Mouse (Mus musculus) mature B cell (primary cell): ENCODE measurements around the gene Hcrtr1.

Experiments
- in situ Hi-C: fragments of 300-500 bp; cut with MboI; formaldehyde crosslinking; loops from 2 replicates; pipeline ENCODE4 v1.14.3; 2019

The Hcrtr1 gene

DNA sequence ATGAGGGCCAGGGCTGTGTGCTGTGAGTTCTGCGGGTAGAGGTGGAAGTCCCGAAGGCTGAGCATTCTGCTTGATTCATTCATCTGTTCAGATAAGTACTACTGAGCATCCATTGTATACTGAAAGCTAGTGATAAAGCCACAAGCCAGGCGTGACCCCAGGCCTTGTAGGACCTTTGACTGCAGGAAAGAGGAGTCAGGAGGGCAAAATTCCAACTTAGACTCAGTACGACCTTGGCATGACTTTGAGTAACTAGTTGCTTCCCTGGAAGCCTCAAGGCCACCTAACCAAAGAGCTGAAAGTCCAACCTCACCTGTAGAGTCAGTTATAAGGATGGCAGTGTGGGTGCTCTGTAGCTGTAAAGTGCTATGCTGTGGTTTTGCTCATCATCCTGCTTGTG lies 18.4 kb downstream of the Hcrtr1 start:
- in situ Hi-C loops, result no loop called here

DNA sequence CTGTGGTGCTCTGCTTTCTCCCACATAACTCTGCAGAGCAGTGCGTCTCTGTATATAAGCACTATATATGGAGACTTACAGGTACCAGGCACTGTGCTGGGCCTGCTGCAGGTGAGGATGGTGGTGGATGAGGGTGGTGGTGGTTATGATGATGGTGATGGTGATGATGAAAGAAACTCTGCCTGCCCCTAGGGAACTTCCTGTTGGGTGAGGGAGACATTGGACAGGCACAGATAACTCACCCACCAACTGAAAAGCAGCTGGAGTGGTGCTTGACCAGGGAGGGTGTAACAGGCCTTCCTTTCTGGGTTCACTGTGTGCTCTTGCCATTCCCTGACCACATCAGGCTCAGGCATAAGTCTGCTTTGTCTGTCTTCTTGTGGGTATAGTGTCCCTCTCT lies 26.4 kb downstream of the Hcrtr1 start:
- in situ Hi-C loops, result no loop called here

DNA sequence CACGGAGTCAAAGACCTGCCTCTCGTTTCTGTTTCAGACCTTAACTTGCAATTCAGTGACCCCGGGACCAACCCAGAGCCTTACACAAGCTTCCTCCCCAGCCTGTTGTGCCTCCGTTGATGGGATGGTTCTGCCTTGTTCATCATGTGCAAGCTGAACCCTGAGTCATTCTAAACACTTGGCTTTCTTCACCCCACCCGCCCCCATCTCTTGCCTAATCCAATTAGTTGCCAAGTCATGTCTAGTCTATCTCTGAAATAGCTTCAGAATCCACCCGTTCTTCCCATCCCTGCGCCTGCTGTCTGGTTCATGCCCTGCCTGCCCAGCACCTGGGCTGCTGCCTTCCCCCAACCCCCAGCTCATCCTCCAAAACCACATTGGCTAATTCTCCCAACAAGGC lies 26.9 kb downstream of the Hcrtr1 start:
- in situ Hi-C loops, result no loop called here

DNA sequence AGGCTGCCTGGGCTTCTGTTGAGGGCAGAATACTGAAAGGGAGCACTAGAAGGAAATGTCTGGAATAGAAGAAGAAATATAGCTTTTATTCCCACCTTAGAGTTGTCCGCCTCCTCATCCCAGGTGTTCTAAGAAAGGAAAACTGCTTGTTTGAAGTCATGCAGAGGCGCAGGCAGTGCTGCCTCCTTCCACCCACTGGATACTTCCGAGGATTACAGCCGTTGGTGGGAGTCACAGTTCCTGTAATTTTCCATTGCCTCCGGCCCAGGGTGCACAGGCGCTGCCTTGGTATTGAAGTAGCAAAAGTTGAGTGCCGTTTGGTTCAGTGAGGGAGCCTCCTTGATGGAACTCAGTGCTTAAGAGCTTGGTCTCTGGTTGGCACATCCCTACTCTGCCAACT lies 29.1 kb downstream of the Hcrtr1 start:
- in situ Hi-C loops, result no loop called here

DNA sequence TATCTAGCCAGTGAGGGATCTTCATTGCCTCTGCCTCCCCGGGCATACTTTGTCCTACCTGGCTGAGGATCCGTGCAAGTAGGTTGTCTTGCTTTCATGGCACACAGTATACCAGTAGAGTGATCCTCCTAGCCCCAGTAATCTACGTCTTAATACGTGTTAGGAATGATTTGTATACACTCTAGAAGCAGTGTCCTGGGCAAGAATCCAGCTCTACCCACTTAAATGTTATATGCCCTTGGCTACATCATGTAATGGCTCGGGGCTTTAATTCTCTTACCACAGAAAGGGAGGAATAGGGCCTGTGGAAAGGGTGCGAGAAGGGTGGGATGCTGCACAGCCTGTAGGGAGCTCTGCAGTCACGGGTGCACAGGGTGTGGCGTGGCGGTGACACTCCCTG lies 29.5 kb downstream of the Hcrtr1 start:
- in situ Hi-C loops, result no loop called here

DNA sequence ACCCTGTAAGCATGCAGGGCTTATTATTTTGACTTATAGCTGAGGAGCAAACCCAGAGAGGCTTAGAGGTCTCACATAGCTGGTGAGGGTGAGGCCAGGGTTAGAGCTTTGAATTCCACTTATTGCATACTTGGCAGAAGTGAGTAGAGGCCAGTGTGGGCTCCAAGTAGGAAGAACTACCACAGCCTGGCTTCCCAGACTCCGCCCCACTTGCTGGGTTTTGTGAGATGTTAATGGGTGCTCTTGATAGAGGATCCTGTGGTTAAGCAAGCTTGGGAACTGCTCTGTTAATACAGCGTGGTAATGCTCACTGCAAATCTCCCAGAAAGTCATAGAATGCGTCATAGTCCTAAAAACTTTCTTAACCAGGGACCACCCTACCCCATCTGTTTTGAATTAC lies 30.2 kb downstream of the Hcrtr1 start:
- in situ Hi-C loops, result no loop called here

DNA sequence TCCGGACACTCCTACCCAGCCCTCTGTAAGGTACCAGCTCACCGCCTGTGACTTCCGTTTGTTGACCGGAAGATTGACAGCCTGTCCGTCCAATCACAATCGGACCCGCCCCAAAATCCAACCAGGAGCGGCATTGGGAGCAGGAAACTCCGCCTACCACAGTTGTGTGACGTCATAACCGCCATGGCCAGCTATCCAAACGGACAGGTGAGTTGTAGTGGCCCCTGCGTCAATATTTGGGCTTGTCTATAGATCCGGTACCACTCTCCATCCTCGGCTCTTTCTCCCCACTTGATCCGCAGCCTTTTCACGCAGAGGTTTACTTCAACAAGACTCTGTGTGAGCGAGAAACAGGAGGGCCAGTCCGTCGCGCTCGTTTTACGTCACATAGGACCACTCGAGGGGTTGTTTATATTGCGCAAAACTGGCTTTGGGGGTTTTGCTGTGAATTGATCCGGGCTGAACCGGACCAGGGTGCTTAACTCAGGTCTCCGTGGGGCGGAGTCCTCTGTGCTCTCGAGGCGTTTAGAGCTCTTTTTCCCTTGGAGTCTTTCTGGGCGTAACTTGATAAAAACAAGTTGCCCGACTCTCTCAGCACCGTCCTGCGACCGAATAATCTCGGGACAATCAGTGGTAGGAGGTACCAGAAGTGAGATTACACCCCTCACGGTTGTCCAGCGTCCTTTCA lies 31.6 kb downstream of the Hcrtr1 start:
- in situ Hi-C loops, result no loop called here

DNA sequence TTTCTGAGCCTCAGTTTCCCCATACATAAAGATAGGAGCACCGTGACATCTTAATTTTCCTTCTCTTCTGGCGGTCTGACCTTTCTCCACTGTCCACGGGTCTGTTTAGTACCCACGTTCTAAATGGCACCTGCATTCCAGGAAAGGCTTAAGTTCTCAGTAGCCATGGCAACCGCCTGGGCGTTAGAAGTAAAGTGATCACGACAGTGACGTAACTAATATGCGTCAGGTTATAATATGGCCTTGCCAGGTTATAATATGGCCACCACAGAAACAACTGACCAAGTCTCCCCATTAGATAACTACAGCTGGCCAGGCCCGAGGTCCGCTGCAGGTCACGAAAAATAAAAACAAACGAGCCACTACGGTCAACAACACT lies 32.1 kb downstream of the Hcrtr1 start:
- in situ Hi-C loops, result no loop called here

DNA sequence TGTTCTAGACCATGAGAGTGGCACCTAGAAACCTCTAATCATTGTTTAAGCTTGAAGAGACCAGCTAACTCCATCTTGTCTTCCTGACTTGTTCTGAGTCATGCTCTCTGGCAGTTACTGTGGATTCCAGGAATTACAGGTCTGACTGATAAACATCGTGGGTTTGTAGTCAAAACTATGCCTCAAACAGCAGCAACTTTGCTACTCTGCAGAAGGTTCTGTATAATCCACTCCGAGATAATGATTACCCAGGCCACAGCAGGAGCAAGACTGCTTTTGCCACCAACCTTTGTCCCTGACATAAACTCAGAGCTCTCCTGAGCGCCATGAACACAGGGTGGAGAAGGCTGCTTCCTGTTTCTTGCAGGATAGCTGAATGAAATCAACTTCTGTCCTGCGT lies 34.6 kb downstream of the Hcrtr1 start:
- in situ Hi-C loops, result no loop called here

DNA sequence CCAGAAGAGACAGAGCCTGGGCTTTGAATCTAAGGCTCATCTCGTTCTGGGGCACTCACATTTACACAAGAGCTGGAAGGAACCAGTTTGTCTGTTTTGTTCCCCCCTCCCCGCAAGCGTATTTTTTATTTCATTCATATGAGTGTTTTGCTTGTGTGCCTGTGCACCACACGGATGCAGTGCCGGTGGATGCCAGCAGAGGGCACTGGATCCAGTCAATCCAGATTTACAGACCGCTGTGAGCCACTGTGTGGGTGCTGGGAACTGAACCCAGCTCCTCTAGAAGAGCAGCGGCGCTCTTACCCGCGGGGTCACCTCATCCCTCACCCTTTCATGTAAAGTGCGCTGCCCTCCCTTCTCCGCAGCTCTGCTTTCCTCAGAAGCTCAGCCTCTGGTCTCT lies 35.5 kb downstream of the Hcrtr1 start:
- in situ Hi-C loops, result no loop called here

DNA sequence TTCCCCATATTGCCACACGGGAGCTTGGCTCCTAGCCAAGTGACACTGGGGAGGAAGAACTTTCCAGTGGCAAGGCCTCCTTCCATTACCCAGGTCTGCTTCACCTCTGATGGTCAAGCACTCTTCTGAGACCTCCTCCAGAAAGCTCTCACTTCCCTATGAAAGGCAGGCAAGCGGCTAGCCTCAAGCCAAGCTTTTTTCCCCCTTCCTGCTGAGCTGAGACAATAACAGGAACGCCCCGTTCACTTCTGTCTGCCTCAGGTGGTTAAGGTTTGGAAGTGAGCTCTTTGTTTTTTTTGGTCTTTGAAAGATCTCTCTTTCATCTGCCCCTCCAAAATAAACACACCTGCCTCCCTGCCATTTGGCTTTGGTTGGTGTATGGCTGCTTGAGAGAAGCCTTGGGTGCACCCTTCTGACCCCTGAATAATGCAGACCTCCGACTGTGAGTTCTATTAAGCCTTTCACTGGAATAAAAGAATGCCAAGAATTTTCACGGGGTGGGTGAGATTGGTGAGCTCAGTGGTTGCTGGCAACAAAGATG lies 37.0 kb downstream of the Hcrtr1 start, which contains the start of gene Pef1:
Gene Pef1 (plus strand): TSS at position 448 of the 541 bp plus-strand sequence.
- in situ Hi-C loops, result no loop called here

DNA sequence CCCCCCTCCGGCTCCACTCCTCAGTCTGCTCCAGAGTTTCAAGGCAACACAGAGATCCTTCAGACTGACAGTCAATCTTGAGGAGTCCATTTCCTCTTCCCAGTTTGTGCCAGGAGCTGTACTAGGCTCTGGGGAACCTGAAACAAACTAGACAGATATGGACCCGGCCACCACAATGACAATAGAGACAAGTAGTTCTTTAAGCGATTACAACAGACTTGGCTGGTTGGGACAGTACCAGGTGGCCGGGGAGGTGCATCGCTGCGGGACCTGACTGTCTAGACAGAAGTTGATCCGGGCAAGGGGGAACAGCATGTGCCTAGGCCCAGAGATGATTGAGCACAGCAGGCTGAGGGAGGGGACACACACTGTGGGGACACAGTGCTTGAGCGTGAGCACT lies 38.0 kb downstream of the Hcrtr1 start:
- in situ Hi-C loops, result no loop called here

DNA sequence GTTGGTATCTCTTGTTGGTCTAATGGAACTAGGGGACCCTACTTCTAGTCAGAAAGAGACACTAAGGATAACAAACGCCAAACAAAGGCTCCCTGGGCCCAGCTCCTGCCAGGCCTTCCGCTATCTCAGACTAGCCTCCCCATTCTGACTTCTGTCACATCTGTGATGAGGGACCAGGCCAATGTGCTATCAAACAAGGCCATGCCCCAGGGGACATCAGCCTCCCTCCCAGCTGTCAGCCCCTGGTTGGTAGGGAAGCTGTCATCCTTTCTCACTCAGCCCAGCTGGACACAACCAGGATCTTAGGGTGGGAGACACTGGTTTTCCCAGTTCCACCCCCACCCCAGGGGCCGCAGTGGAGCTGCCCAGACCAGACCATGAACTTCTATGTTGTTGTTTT lies 44.0 kb downstream of the Hcrtr1 start:
- in situ Hi-C loops, result no loop called here

DNA sequence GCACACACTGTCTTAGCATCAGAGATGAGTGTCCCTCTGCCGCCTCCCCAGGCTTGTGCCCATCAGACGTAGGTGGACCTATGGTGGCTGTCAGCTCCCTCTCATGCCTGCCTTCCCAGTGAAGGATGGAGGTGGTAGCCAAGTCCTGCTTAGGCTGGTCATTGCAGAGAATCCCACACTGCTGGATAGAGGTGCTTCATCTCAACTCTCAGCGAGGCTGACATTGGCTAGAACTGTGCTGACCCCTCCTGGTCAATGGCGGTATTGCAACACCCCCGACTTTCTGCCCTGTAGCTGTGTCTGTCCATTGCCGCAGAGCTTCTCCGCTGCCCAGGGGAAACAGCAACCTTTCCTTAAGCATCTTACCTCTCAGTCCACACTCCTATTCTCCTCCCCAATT lies 51.9 kb downstream of the Hcrtr1 start:
- in situ Hi-C loops, result loop anchor here (10.0 kb wide), 1 partner anchor 382 kb away; no protein-coding TSS in a partner anchor

DNA sequence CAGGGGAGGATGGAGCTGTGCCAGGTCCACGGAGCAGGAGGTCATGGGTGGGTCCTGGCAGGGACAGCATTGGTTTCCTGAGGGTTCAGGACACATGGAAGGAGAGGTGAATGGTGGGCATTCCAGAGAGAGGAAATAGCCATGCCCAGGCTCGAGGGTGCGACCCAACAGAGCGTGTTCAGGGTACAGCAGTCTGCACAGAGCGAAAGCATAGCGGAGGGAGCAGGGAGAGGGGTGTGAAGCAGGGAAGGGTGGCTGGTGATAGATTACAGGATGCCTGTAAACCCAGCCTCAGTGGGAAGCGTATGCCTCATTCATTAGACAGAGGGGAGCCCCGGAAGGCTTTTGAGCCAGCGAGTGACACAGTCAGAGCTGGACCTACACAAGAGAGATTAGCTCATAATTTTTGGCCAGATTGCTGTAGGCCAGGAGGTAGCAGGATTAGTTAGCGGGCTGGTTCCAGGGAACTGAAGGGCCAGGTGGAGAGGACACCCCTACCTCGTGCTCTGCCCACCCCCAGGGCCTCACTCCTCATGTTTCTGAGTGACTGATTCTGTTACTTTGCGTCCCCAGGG lies 53.8 kb downstream of the Hcrtr1 start:
- in situ Hi-C loops, result loop anchor here (10.0 kb wide), 1 partner anchor 381 kb away; no protein-coding TSS in a partner anchor

DNA sequence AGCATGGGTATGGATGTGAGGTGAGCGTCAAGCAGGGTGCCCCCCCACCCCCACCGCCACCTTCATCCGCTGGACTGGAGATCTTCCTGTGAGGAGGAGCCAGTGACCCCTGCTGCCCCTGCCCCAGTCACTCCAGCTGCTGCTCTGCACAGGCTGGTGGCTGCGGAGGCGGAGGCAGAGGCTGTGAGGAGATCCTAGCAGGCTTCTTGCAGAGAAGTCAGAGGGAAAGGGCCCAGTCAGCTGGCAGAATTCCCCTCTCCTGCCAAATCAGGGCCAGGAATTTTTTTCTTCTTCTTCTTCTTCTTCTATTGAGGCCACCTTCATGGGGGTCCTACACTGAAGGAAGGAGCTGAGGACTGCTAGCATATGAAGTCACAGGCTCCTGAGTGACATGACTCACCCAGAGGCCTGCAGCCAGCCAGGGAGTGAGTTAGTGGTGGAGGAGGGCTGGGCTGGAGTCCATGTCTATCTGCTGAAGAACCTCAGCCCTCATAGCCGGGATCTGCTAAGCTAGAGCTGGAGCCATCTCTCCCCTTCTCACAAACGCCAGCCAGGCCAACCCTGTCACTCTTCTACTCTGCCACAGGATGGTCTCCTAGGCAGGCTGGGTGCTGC lies 54.7 kb downstream of the Hcrtr1 start:
- in situ Hi-C loops, result loop anchor here (10.0 kb wide), 1 partner anchor 380 kb away; no protein-coding TSS in a partner anchor

DNA sequence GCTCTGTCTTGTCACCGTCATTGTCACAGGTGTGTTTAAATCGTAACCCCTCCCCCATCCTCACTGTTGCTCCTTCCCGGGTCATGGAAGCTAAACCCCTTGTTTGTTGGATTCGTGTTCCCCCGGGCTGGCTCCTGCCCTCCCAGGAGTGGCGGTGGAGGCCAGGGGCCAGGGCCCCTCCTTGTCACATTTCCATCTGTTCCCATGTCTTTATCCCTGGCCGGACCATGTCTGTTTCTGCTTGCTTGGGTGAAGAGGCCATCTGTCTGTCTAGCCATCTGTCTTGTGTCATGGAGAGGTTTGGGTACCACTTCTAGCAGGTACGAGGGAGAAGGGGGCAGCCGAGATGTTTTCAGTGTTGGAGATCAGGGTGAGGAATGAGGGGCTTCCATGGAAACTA lies 56.9 kb downstream of the Hcrtr1 start:
- in situ Hi-C loops, result loop anchor here (10.0 kb wide), 1 partner anchor 377 kb away; no protein-coding TSS in a partner anchor

DNA sequence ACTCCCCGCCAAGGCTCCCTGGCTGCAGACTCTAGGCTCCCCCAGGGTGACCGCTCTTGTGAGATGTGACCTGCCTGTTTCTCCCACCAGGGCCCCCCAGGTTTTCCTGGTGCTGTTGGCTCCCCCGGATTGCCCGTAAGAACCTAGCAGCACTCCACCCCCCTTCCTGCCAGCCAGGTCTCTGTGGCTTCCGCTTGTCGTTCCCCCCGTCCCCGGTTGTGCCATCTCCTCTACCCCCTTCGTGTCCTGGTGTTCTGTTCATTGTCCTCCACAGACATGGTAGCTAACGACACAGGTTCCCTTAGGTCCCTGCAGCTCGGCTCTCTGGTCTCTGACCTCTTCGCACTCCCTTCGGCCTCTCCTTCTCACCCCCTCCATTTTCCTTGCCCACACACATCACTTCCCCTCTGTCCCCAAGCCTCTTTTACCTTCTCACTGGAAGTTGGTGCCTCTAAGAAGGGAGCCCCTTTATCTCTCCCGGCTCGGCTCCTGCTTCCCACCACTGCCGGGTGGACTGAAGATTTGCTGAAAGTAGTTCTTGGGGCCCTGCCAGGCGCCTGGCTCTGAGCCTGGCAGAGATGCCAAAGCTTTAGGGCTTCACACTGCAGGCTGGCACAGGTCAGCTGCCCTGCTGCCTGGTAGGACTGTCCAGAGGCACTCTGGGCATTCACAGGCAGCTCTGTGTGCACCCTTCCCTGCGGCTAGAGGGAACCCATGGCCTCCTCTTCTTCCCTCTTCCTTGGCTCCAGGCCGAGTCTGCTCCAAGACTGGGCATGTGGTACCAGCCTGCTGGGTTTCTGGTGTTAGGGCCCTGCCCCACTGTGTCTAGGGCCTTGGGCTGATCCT lies 57.6 kb downstream of the Hcrtr1 start:
- in situ Hi-C loops, result loop anchor here (10.0 kb wide), 1 partner anchor 377 kb away; no protein-coding TSS in a partner anchor
